ENCODE assay signal across 8 mouse cellular contexts in genomic region chr13:83987746-83988423, GRCm38 (mm10).
DNase-seq lines count a peak whose midpoint lies in the region; ATAC-seq lines count a peak whose summit lies in the region.

No protein-coding gene starts in this region.

- WGBS in lung, embryonic 16.5 days = 42% methylated on average over 11 of the region's 11 CpGs
- WGBS in hindbrain, embryonic 11.5 days = 42% methylated on average over 11 of the region's 11 CpGs

- H3K9ac ChIP-seq in lung, embryonic 16.5 days (ENCODE audit: low read length) = no peak overlapping the region
- peak overlapping the region; percentile 27; the same call in 1 of the 2 replicates for H3K9ac ChIP-seq in hindbrain, embryonic 11.5 days (ENCODE audit: low read depth, low read length)

- no peak overlapping the region for H3K27ac ChIP-seq in lung, embryonic 16.5 days (ENCODE audit: low read length)
- peak overlapping the region; percentile 60 for H3K27ac ChIP-seq in hindbrain, embryonic 11.5 days (ENCODE audit: low read depth, low read length)

- intact Hi-C loops in left cerebral cortex, postnatal 14 days (cut with DNase I) = loop anchor here (2.0 to 5.0 kb wide), 3 partner anchors 67 to 769 kb away; no protein-coding TSS in a partner anchor

- H3K4me3 ChIP-seq in lung, embryonic 16.5 days (ENCODE audit: low read length) = no peak overlapping the region
- H3K4me3 ChIP-seq in hindbrain, embryonic 11.5 days (ENCODE audit: low read depth, low read length) = no peak overlapping the region

- H3K36me3 ChIP-seq in lung, embryonic 16.5 days (ENCODE audit: control insufficient read depth, insufficient read depth, low read length) = no peaks in the 10 kb centered on the region
- no peaks in the 10 kb centered on the region for H3K36me3 ChIP-seq in hindbrain, embryonic 11.5 days (ENCODE audit: control insufficient read depth, insufficient read depth, low read length)

- H3K27me3 ChIP-seq in lung, embryonic 16.5 days (ENCODE audit: control insufficient read depth, insufficient read depth, low read depth, low read length) = no peaks in the 10 kb centered on the region
- no peaks in the 10 kb centered on the region for H3K27me3 ChIP-seq in hindbrain, embryonic 11.5 days (ENCODE audit: control insufficient read depth, insufficient read depth, low read length)

- no peak for ATAC-seq in lung, embryonic 16.5 days (ENCODE audit: low read depth)
- ATAC-seq in hindbrain, embryonic 11.5 days (ENCODE audit: low FRiP score) = peak; percentile 85

- 0 out of 2 replicates have a peak overlapping the region, but pooled peaks have one; percentile 11 for H3K4me2 ChIP-seq in lung, embryonic 16.5 days (ENCODE audit: low read depth, low read length)
- H3K4me2 ChIP-seq in hindbrain, embryonic 11.5 days (replicated peaks; ENCODE audit: low read depth, low read length) = no peak overlapping the region; the same call in 1 of the 2 replicates

- no peak for DNase-seq in lung, postnatal 25 days (ENCODE audit: low spot score)
- peak; percentile 41 for DNase-seq in hindbrain, embryonic 11.5 days (ENCODE audit: low spot score)
- peak; percentile 76 to 88 for DNase-seq in left cerebral cortex, postnatal 14 days (ENCODE audit: low spot score in 2 of 2)
- peak; percentile 44 for DNase-seq in right cerebral cortex, postnatal 14 days
- no peak for DNase-seq in Muller cell, postnatal 12 days (ENCODE audit: inconsistent ontology term)
- no peak for DNase-seq in heart, adult 11 months
- no peak for DNase-seq in c-Kit-positive CD71-positive TER-119-positive erythroid progenitor cells, embryonic 14.5 days (ENCODE audit: low spot score)

- no peaks in the 10 kb centered on the region for H3K4me1 ChIP-seq in lung, embryonic 16.5 days (replicated peaks; ENCODE audit: control insufficient read depth, insufficient read depth, low read length)
- 0 out of 2 replicates have a peak, but pooled peaks cover 2% of the 10 kb centered on the region for H3K4me1 ChIP-seq in hindbrain, embryonic 11.5 days (replicated peaks; ENCODE audit: control insufficient read depth, insufficient read depth, low read length)

- H3K9me3 ChIP-seq in lung, embryonic 16.5 days (ENCODE audit: control insufficient read depth, low read length) = no peaks in the 10 kb centered on the region
- H3K9me3 ChIP-seq in hindbrain, embryonic 11.5 days (ENCODE audit: control insufficient read depth, low read length) = no peaks in the 10 kb centered on the region

Comparison
In these comparisons a context has a peak if more than half of its experiments do, and no peak if none do; other contexts are left out.
1. DNase-seq: peak in hindbrain, embryonic 11.5 days (single experiment), left cerebral cortex, postnatal 14 days (2 of 2) and right cerebral cortex, postnatal 14 days (single experiment); none in lung, postnatal 25 days (single experiment), Muller cell, postnatal 12 days (single experiment), heart, adult 11 months (single experiment) and c-Kit-positive CD71-positive TER-119-positive erythroid progenitor cells, embryonic 14.5 days (single experiment).